Mouse (Mus musculus): ENCODE measurements around the gene Hyal2. TPM values are rescaled to one million over a fixed set of nuclear protein-coding genes. Genes with fewer than 3 reads are reported as not detected.

Gene Hyal2
- polyA plus RNA-seq, 1 experiment: 6.8 TPM

GRCm38 (mm10) chr9:107548820-107549219, 18.9 kb upstream of the Hyal2 start:
- no peak overlapping the region for H3K4me3 ChIP-seq (replicated peaks; ENCODE audit: control insufficient read depth, low read depth, low read length)
- no peak overlapping the region for H3K27ac ChIP-seq (ENCODE audit: control insufficient read depth, insufficient read depth, low read depth, low read length, poor library complexity)
- TF ChIP-seq POLR2A (IDR thresholded peaks at IDR 0.05; ENCODE audit: borderline replicate concordance, control insufficient read depth, low read depth, low read length): no peak
- no peak for TF ChIP-seq CTCF (IDR thresholded peaks at IDR 0.05; ENCODE audit: control insufficient read depth, insufficient read depth, low read length)
- WGBS: 89% methylated on average over 10 of the region's 10 CpGs
- peaks cover 13% of the 10 kb centered on the region; the same call in 1 of the 2 replicates for H3K4me1 ChIP-seq (ENCODE audit: control insufficient read depth, insufficient read depth, low read length)

GRCm38 (mm10) chr9:107549297-107550074, 18.3 kb upstream of the Hyal2 start:
- H3K4me1 ChIP-seq (ENCODE audit: control insufficient read depth, insufficient read depth, low read length): peaks cover 13% of the 10 kb centered on the region; the same call in 1 of the 2 replicates
- no peak overlapping the region for H3K27ac ChIP-seq (ENCODE audit: control insufficient read depth, insufficient read depth, low read depth, low read length, poor library complexity)
- TF ChIP-seq CTCF (IDR thresholded peaks at IDR 0.05; ENCODE audit: control insufficient read depth, insufficient read depth, low read length) (no peak), POLR2A (IDR thresholded peaks at IDR 0.05; ENCODE audit: borderline replicate concordance, control insufficient read depth, low read depth, low read length) (no peak)
- no peak overlapping the region for H3K4me3 ChIP-seq (replicated peaks; ENCODE audit: control insufficient read depth, low read depth, low read length)
- WGBS: 86% methylated on average over 20 of the region's 20 CpGs

- Histone ChIP-seq H3K4me1 (ENCODE audit: control insufficient read depth, insufficient read depth, low read length) (peaks cover 13% of the 10 kb centered on the region; the same call in 1 of the 2 replicates), H3K27ac (ENCODE audit: control insufficient read depth, insufficient read depth, low read depth, low read length, poor library complexity) (no peak overlapping the region; the same call in 1 of the 2 replicates), H3K4me3 (replicated peaks; ENCODE audit: control insufficient read depth, low read depth, low read length) (no peak overlapping the region)
- WGBS: 60% methylated on average over 23 of the region's 23 CpGs
- TF ChIP-seq POLR2A (IDR thresholded peaks at IDR 0.05; ENCODE audit: borderline replicate concordance, control insufficient read depth, low read depth, low read length) (no peak), CTCF (IDR thresholded peaks at IDR 0.05; ENCODE audit: control insufficient read depth, insufficient read depth, low read length) (no peak)
Measured at GRCm38 (mm10) chr9:107550491-107551116, 17.1 kb upstream of the Hyal2 start.

GRCm38 (mm10) chr9:107551117-107551889, 16.4 kb upstream of the Hyal2 start, which contains the start of gene Rassf1:
TSS of gene Rassf1 (plus strand) at chr9:107551555.
- 2% methylated on average over 63 of the region's 63 CpGs for WGBS
- peak within 1 kb of the TSS; percentile 57 for H3K4me3 ChIP-seq (replicated peaks; ENCODE audit: control insufficient read depth, low read depth, low read length)
- H3K4me1 ChIP-seq (ENCODE audit: control insufficient read depth, insufficient read depth, low read length): peaks cover 13% of the 10 kb centered on the region; the same call in 1 of the 2 replicates
- TF ChIP-seq CTCF (IDR thresholded peaks at IDR 0.05; ENCODE audit: control insufficient read depth, insufficient read depth, low read length) (no peak), POLR2A (IDR thresholded peaks at IDR 0.05; ENCODE audit: borderline replicate concordance, control insufficient read depth, low read depth, low read length) (0 out of 2 replicates have a peak, but pooled peaks have one; percentile 31)
- H3K27ac ChIP-seq (ENCODE audit: control insufficient read depth, insufficient read depth, low read depth, low read length, poor library complexity): peak within 1 kb of the TSS; percentile 68

- TF ChIP-seq POLR2A (IDR thresholded peaks at IDR 0.05; ENCODE audit: borderline replicate concordance, control insufficient read depth, low read depth, low read length): no peak
- no peak for TF ChIP-seq CTCF (IDR thresholded peaks at IDR 0.05; ENCODE audit: control insufficient read depth, insufficient read depth, low read length)
- Histone ChIP-seq H3K27ac (ENCODE audit: control insufficient read depth, insufficient read depth, low read depth, low read length, poor library complexity) (no peak overlapping the region), H3K4me3 (replicated peaks; ENCODE audit: control insufficient read depth, low read depth, low read length) (peak overlapping the region; percentile 57), H3K4me1 (ENCODE audit: control insufficient read depth, insufficient read depth, low read length) (peaks cover 13% of the 10 kb centered on the region)
- 43% methylated on average over 8 of the region's 8 CpGs for WGBS
Measured at GRCm38 (mm10) chr9:107551890-107552355, 15.8 kb upstream of the Hyal2 start.

- Histone ChIP-seq H3K27ac (ENCODE audit: control insufficient read depth, insufficient read depth, low read depth, low read length, poor library complexity) (no peak overlapping the region), H3K4me1 (ENCODE audit: control insufficient read depth, insufficient read depth, low read length) (peaks cover 12% of the 10 kb centered on the region), H3K4me3 (replicated peaks; ENCODE audit: control insufficient read depth, low read depth, low read length) (no peak overlapping the region)
- WGBS: 75% methylated on average over 5 of the region's 5 CpGs
- TF ChIP-seq CTCF (IDR thresholded peaks at IDR 0.05; ENCODE audit: control insufficient read depth, insufficient read depth, low read length) (no peak), POLR2A (IDR thresholded peaks at IDR 0.05; ENCODE audit: borderline replicate concordance, control insufficient read depth, low read depth, low read length) (no peak)
Measured at GRCm38 (mm10) chr9:107552690-107553393, 14.9 kb upstream of the Hyal2 start.

- peak overlapping the region; percentile 7; the same call in 1 of the 2 replicates for H3K27ac ChIP-seq (ENCODE audit: control insufficient read depth, insufficient read depth, low read depth, low read length, poor library complexity)
- WGBS: 4% methylated on average over 37 of the region's 37 CpGs
- H3K4me1 ChIP-seq (ENCODE audit: control insufficient read depth, insufficient read depth, low read length): peaks cover 12% of the 10 kb centered on the region
- TF ChIP-seq POLR2A (IDR thresholded peaks at IDR 0.05; ENCODE audit: borderline replicate concordance, control insufficient read depth, low read depth, low read length) (no peak), CTCF (IDR thresholded peaks at IDR 0.05; ENCODE audit: control insufficient read depth, insufficient read depth, low read length) (no peak)
- peak overlapping the region; percentile 53 for H3K4me3 ChIP-seq (replicated peaks; ENCODE audit: control insufficient read depth, low read depth, low read length)
Measured at GRCm38 (mm10) chr9:107553541-107554318, 14.0 kb upstream of the Hyal2 start.
